Mouse (Mus musculus) lung, postnatal 0 days (tissue): Measurements from ENCODE around the gene Lamb1. TPM values are rescaled to one million over a fixed set of nuclear protein-coding genes. Genes with fewer than 3 reads are reported as not detected.
A peak's percentile ranks its signal among the peaks of the same experiment; 100 is the strongest.

Source experiments
- ATAC-seq: fragments of 200-750 bp; cut with Nextera tagmentation; 2 replicates; pipeline ENCODE4 v1.8.0; 2017; ENCODE audit warnings: moderate library complexity
- DNase-seq: peaks from one replicate; pipeline ENCODE4 v3.0.0-alpha.2; 2016; ENCODE audit warnings: low spot score
- H3K27ac ChIP-seq: fragments of 300-500 bp; sonication (generic); 2 replicates; pipeline ENCODE4 v1.5.1; 2014; ENCODE audit warnings: antibody characterized with exemption, mild to moderate bottlenecking, low read length, mixed read lengths
- H3K27me3 ChIP-seq: fragments of 300-500 bp; sonication (generic); replicated peaks from 2 replicates; pipeline ENCODE4 v1.6.1; 2014; ENCODE audit warnings: low read length, mixed read lengths; ENCODE audit not compliant: insufficient read depth
- H3K36me3 ChIP-seq: fragments of 300-500 bp; sonication (generic); 2 replicates; pipeline ENCODE4 v1.6.1; 2014; ENCODE audit warnings: low read length, mixed read lengths; ENCODE audit not compliant: insufficient read depth
- H3K4me1 ChIP-seq: fragments of 300-500 bp; sonication (generic); 2 replicates; pipeline ENCODE4 v1.6.1; 2014; ENCODE audit warnings: antibody characterized with exemption, low read depth, low read length, mixed read lengths; ENCODE audit not compliant: insufficient read depth
- H3K4me2 ChIP-seq: fragments of 300-500 bp; sonication (generic); replicated peaks from 2 replicates; pipeline ENCODE4 v1.6.1; 2014; ENCODE audit warnings: low read depth, mild to moderate bottlenecking, low read length, moderate library complexity, mixed read lengths
- H3K4me3 ChIP-seq: fragments of 300-500 bp; sonication (generic); 2 replicates; pipeline ENCODE4 v1.5.1; 2014; ENCODE audit warnings: low read depth, low read length
- H3K9ac ChIP-seq: fragments of 300-500 bp; sonication (generic); replicated peaks from 2 replicates; pipeline ENCODE4 v1.6.1; 2014; ENCODE audit warnings: low read depth, mild to moderate bottlenecking
- H3K9me3 ChIP-seq: fragments of 300-500 bp; sonication (generic); 2 replicates; pipeline ENCODE4 v1.6.1; 2016; ENCODE audit warnings: low read length, mixed read lengths
- CTCF ChIP-seq: IDR thresholded peaks from 2 replicates; pipeline ENCODE4 v1.5.1; 2016; ENCODE audit warnings: antibody characterized with exemption, mild to moderate bottlenecking
- EP300 ChIP-seq: IDR thresholded peaks from 2 replicates; pipeline ENCODE4 v1.6.1; 2016; ENCODE audit warnings: antibody characterized with exemption, mild to moderate bottlenecking, control low read depth
- WGBS: fragments of 180-500 bp; shearing (Covaris S2); extraction: QIAGEN DNeasy Blood & Tissue Kit; methylation state at CpG from one replicate; pipeline ENCODE4 v1.1.7; 2014; 5-methylcytosine and 5-hydroxymethylcytosine counted together
- polyA plus RNA-seq: library from polyadenylated mRNA; unstranded; fragments of >200 nt; fragmentation: Nextera tagmentation; extraction: Ambion mirVana; gene quantifications from 2 replicates; pipeline ENCODE4 v1.2.1, GENCODE M21; 2015

Lamb1 gene
- 54.8 and 56.0 TPM in 2 replicates for polyA plus RNA-seq

GRCm38 (mm10) chr12:31265005-31265721 lies at the start of gene Lamb1:
TSS of gene Lamb1 (plus strand) at chr12:31265234.
- peak; percentile 52 for ATAC-seq

GRCm38 (mm10) chr12:31217232-31217631 lies 47.8 kb upstream of the Lamb1 start:
- no peaks in the 10 kb centered on the region for H3K9me3 ChIP-seq
- no peak overlapping the region for H3K4me2 ChIP-seq
- no peak for DNase-seq
- no peaks in the 10 kb centered on the region for H3K27me3 ChIP-seq
- TF ChIP-seq EP300 (no peak), CTCF (no peak)
- H3K27ac ChIP-seq, result no peak overlapping the region
- H3K4me3 ChIP-seq, result no peak overlapping the region
- H3K4me1 ChIP-seq, result peaks cover 8% of the 10 kb centered on the region; the same call in 1 of the 2 replicates
- H3K9ac ChIP-seq, result no peak overlapping the region
- 80% methylated on average over 5 of the region's 5 CpGs for WGBS
- no peak for ATAC-seq
- H3K36me3 ChIP-seq, result no peaks in the 10 kb centered on the region

More at GRCm38 (mm10) chr12:31265005-31265721, at the start of gene Lamb1:
- Histone ChIP-seq H3K27me3 (no peaks in the 10 kb centered on the region), H3K27ac (peak within 1 kb of the TSS; percentile 85), H3K9me3 (no peaks in the 10 kb centered on the region), H3K4me2 (peak within 1 kb of the TSS; percentile 90), H3K36me3 (no peaks in the 10 kb centered on the region), H3K4me1 (peaks cover 14% of the 10 kb centered on the region; the same call in 1 of the 2 replicates), H3K9ac (peak within 1 kb of the TSS; percentile 56), H3K4me3 (peak within 1 kb of the TSS; percentile 65)
- DNase-seq, result peak; percentile 71
- TF ChIP-seq EP300, result no peak
- TF ChIP-seq CTCF, result no peak
- 2% methylated on average over 38 of the region's 39 CpGs for WGBS

- DNase-seq (peak; percentile 86), ATAC-seq (peak; percentile 73)
Measured at GRCm38 (mm10) chr12:31218774-31219173, 46.3 kb upstream of the Lamb1 start.

GRCm38 (mm10) chr12:31221522-31221921 lies 43.5 kb upstream of the Lamb1 start:
- Histone ChIP-seq H3K27ac (no peak overlapping the region), H3K36me3 (no peaks in the 10 kb centered on the region), H3K9me3 (no peaks in the 10 kb centered on the region), H3K27me3 (no peaks in the 10 kb centered on the region), H3K4me3 (no peak overlapping the region), H3K4me1 (no peaks in the 10 kb centered on the region), H3K4me2 (no peak overlapping the region), H3K9ac (no peak overlapping the region)
- TF ChIP-seq EP300 (no peak), CTCF (no peak)
- peak; percentile 20 for DNase-seq
- 56% methylated on average over 6 of the region's 6 CpGs for WGBS
- no peak for ATAC-seq

More at GRCm38 (mm10) chr12:31218774-31219173, 46.3 kb upstream of the Lamb1 start:
- WGBS, result 26% methylated on average over 3 of the region's 3 CpGs
- H3K27ac ChIP-seq, result 0 out of 2 replicates have a peak overlapping the region, but pooled peaks have one; percentile 7
- H3K4me1 ChIP-seq, result peaks cover under 1% of the 10 kb centered on the region; the same call in 1 of the 2 replicates
- no peaks in the 10 kb centered on the region for H3K27me3 ChIP-seq
- H3K4me3 ChIP-seq, result no peak overlapping the region
- no peak overlapping the region for H3K4me2 ChIP-seq
- H3K36me3 ChIP-seq, result no peaks in the 10 kb centered on the region
- TF ChIP-seq CTCF (no peak), EP300 (peak; percentile 83)
- no peaks in the 10 kb centered on the region for H3K9me3 ChIP-seq
- no peak overlapping the region for H3K9ac ChIP-seq

GRCm38 (mm10) chr12:31222282-31222681 lies 42.8 kb upstream of the Lamb1 start:
- no peaks in the 10 kb centered on the region for H3K27me3 ChIP-seq
- WGBS, result 39% methylated on average over 2 of the region's 2 CpGs

GRCm38 (mm10) chr12:31222741-31223140 lies 42.3 kb upstream of the Lamb1 start:
- Histone ChIP-seq H3K4me3 (no peak overlapping the region), H3K9me3 (no peaks in the 10 kb centered on the region), H3K4me2 (no peak overlapping the region), H3K27ac (no peak overlapping the region), H3K4me1 (no peaks in the 10 kb centered on the region), H3K27me3 (no peaks in the 10 kb centered on the region), H3K9ac (no peak overlapping the region), H3K36me3 (no peaks in the 10 kb centered on the region)
- TF ChIP-seq CTCF (no peak), EP300 (no peak)
- 27% methylated on average over 3 of the region's 3 CpGs for WGBS
- ATAC-seq (peak; percentile 71), DNase-seq (peak; percentile 84)

More at GRCm38 (mm10) chr12:31222282-31222681, 42.8 kb upstream of the Lamb1 start:
- Histone ChIP-seq H3K4me3 (no peak overlapping the region), H3K27ac (no peak overlapping the region), H3K9me3 (no peaks in the 10 kb centered on the region), H3K9ac (no peak overlapping the region), H3K36me3 (no peaks in the 10 kb centered on the region), H3K4me2 (no peak overlapping the region), H3K4me1 (no peaks in the 10 kb centered on the region)
- no peak for ATAC-seq
- TF ChIP-seq CTCF (no peak), EP300 (no peak)
- peak; percentile 38 for DNase-seq
